Mouse (Mus musculus) left cerebral cortex, adult 18-20 months (tissue): ENCODE data around the gene Asf1a. TPM values are rescaled to one million over a fixed set of nuclear protein-coding genes. Genes with fewer than 3 reads are reported as not detected.
"Not testable (repeated sequence)": the region's sequence is repeated elsewhere in the genome, so short reads cannot be mapped to it uniquely, and the experiment has no call there.

Experiments
- DNase-seq, 2 experiments: peaks; one replicate each; pipeline ENCODE4 v3.0.0; 2021 to 2022; ENCODE audit warnings: low spot score in 2 of 2, mixed read lengths in 1 of 2
- long read RNA-seq, 2 experiments: library from polyadenylated mRNA; stranded (forward); transcript quantifications; one replicate each; pipeline ENCODE4 v2.0.0; 2021
- total RNA-seq, 2 experiments: library from RNA; stranded (reverse); gene quantifications; 2 replicates each; pipeline ENCODE4 v1.2.3; 2021

Gene Asf1a
- 10 to 100 TPM; 24.3 to 26.0 TPM for total RNA-seq
- long read RNA-seq, experiment 1, transcript Asf1a-201 (4 exons, 2,201 nt), result major isoform, 22 of 23 reads
- long read RNA-seq, experiment 1, partial matches to known transcripts, result 0 of 23 reads
- long read RNA-seq, experiment 1, other reads (novel, unspliced or antisense), result 1 of 23 reads
- long read RNA-seq, experiment 2, transcript Asf1a-201 (4 exons, 2,201 nt), result major isoform, 9 of 9 reads
- long read RNA-seq, experiment 2, partial matches to known transcripts, result 0 of 9 reads
- long read RNA-seq, experiment 2, other reads (novel, unspliced or antisense), result 0 of 9 reads

- DNase-seq, result peak; percentile 94 to 97
These were observed at the start of gene Asf1a for GRCm38 (mm10) chr10:53596677-53597120. Gene Asf1a, plus strand, starts transcription at chr10:53596757.

GRCm38 (mm10) chr10:53562001-53562400 lies 34.6 kb upstream of the Asf1a start:
- no peak for DNase-seq

GRCm38 (mm10) chr10:53565538-53565937 lies 31.0 kb upstream of the Asf1a start:
- DNase-seq, result no peak

GRCm38 (mm10) chr10:53568531-53568930 lies 28.0 kb upstream of the Asf1a start:
- DNase-seq, result no peak

- no peak for DNase-seq
These were observed 16.4 kb upstream of the Asf1a start for GRCm38 (mm10) chr10:53580137-53580536.

- peak; percentile 51 to 53 for DNase-seq
These were observed 15.9 kb upstream of the Asf1a start for GRCm38 (mm10) chr10:53580621-53581081.

GRCm38 (mm10) chr10:53581087-53581486 lies 15.5 kb upstream of the Asf1a start:
- DNase-seq, result no peak

- DNase-seq, result no peak
These were observed 10.8 kb upstream of the Asf1a start for GRCm38 (mm10) chr10:53585777-53586176.

GRCm38 (mm10) chr10:53595744-53596676 lies 547 bp upstream of the Asf1a start:
- no peak for DNase-seq

GRCm38 (mm10) chr10:53597121-53597881 lies 744 bp downstream of the Asf1a start:
- peak; percentile 34 to 47 for DNase-seq

GRCm38 (mm10) chr10:53598821-53599220 lies 2.3 kb downstream of the Asf1a start:
- DNase-seq, result no peak

GRCm38 (mm10) chr10:53605328-53605727 lies 8.8 kb downstream of the Asf1a start:
- DNase-seq, result no peak

GRCm38 (mm10) chr10:53608274-53608673 lies 11.7 kb downstream of the Asf1a start:
- no peak for DNase-seq

GRCm38 (mm10) chr10:53612172-53612571 lies 15.6 kb downstream of the Asf1a start:
- no peak for DNase-seq

GRCm38 (mm10) chr10:53613955-53614354 lies 17.4 kb downstream of the Asf1a start:
- no peak for DNase-seq

- DNase-seq, result no peak
These were observed 19.5 kb downstream of the Asf1a start for GRCm38 (mm10) chr10:53615850-53616616.

GRCm38 (mm10) chr10:53629247-53629917 lies 32.8 kb downstream of the Asf1a start:
- DNase-seq, result peak; percentile 90 to 92

GRCm38 (mm10) chr10:53629918-53630250 lies 33.3 kb downstream of the Asf1a start:
- DNase-seq, result peak; percentile 94 to 96

GRCm38 (mm10) chr10:53630339-53630738 lies 33.8 kb downstream of the Asf1a start, which contains the start of gene Mcm9:
Gene Mcm9, minus strand, starts transcription at chr10:53630439.
- DNase-seq, result not testable (repeated sequence)

- DNase-seq, result no peak
These were observed 37.6 kb downstream of the Asf1a start for GRCm38 (mm10) chr10:53634160-53634559.
